Mouse (Mus musculus) cerebellum, adult 9-10 months (tissue): ENCODE results near the gene Rbpj.

Experiments
- DNase-seq: peaks from one replicate; pipeline ENCODE4 v3.0.0; 2022

The Rbpj gene

DNA sequence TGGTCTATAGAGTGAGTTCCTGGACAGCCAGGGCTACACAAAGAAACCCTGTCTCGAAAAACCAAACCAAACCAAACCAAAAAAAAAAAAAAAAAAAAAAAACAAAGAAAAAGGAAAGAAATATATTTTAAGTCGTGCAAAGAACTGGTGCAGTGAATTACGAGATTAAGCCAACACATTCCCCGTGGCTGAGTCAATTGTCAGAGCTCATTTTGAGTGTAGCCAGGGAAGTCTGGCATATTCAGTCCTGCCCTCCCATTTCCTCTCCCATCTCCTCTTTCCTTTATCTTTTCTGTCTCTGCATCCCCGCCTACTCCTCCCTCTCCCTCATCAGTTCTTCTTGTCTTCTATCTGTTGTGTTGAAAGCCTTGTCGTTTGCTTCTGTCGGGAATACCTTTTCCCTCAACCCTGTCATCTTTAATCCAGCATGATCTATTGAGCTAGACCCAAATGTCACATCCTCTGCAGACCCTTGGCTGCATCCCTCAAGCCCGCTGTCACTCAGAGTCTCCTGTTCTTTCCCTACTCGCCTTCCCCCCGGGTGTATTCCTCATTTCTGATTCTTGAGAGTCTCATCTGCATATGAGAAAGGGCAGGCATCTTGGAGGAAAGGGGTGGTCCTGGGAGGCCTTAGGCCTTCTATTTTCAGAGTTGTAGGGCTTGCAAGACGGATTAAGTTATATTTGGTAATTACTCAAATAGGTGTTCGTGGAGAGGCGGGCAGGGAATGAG is 212.2 kb downstream of the Rbpj start:
- DNase-seq: no peak

DNA sequence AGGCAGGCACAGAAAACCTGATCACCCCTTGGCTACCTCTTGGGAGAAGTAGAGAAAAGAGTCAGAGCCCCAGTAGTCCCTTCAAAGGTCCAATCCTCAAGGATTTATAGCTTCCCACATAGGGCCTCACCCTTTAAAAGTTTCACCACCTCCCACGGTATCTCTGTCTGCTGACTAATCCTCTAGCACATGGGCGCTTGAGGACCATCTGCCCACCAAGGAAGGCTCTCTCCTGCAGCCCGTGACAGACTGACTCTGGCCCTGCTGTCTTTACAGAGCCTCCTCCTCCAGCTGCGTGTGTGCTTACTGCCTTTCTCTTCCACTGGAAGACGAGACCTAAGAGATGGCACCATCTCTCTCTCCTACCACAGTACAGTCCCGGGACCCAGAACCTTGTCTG is 213.7 kb downstream of the Rbpj start:
- DNase-seq: no peak

DNA sequence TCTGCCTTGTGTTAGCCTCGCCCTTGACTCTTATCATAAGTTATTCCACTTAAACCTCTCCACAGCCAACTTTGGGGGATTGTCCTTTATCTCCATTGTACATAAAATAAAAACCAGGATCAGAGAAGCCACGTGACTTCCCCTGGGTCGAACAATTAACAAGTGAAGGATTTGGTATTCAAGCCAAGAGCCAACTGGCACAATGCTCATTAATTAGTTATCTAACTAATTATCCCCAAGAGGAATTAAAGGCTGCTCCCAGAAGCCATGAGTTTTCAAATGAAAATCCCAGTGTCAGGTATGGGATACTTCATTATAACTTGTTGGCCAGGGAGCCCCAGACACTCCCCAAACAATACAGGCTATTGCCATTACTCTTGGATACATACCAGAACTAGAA is 218.0 kb downstream of the Rbpj start:
- no peak for DNase-seq

DNA sequence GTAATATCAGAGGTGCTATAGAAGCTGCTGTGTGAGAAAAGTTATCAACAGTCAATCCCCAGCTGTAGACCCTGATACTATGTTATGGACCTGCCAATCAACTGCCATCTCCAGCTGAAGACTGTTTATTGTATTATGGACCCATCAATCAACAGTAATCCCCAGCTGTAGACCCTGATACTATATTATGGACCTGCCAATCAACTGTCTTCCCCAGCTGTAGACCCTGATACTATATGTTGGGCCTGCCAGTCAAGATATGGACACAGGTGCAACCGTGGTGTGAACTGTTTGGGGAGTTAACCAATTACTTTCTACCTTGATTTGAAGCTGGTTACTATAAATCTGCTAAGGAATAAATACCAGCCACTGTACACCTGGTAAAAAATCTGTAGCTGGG is 218.5 kb downstream of the Rbpj start:
- DNase-seq: no peak

DNA sequence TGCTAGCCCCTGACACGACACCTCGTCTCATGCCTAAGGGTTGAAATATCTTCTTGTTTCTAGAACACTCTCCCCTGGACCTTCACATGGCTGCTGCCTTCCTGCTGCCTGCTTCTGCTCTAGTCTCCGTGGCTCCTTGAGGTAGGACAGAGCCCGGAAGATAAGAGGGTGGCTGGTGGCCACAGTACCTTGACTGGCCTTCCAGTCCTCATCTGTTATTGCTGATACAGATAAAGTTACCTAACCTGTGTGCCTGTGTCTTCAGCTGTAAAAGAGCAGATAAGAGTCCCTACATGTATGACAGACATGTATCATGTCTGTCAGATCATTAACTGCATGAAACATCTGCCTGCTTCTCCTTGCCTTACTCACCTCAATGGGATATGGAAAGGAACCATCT is 219.7 kb downstream of the Rbpj start:
- no peak for DNase-seq

DNA sequence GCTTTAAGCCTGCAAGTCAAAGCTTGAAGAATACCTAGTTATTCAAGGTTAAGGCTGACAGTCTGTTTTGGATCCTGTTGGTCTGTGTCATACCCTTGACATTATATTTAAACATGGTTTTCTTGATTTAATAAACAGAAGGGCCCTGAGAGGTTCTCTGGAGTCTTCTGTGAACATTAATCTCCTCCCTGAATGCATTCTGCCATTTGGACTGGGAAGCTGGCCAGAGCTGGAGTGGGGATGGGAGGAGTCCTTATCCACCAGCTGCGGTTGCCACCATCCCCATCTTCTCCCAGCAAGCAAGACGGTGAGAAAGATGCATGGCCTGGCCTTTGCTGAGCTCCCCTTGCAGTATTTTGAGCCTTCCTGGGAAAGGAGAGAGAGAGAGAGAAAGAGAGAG is 220.4 kb downstream of the Rbpj start:
- no peak for DNase-seq

DNA sequence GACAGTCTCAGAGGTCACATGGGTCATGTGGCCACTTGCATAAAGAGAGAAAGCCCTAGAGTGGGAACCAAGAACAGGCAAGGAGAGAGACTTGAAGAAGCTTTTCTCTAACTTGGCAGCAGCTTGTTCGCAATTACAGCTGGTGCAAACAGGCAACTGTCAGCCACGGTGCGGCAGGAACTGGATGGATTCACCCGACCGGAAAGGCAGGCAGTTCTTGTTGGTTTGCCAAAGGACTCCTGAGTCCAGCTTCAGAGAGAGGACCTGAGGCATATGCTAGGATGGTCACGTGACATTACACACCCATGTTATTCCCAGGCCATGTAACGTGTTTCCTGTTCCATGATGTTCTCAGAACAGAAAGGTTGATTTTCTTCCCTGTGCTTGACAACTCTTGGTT is 222.4 kb downstream of the Rbpj start:
- no peak for DNase-seq

DNA sequence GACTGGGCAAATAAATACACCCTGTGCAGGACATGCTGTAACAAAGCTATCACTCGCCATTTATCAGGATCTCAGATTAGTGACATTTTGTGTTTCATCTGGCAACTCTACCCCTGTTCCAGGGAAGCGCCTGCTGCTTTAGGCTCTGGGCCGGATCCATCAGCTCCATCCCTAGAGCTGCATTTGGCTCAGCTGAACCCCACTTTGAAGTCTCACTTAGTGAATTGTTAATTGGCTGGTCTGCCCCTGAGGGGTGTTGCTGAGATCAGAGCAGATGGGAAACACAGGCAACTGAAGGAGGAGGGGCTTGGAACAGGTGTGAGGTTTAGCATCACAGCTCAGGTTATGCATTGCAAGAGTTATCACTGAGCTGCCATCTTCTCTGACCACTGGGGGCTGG is 225.6 kb downstream of the Rbpj start:
- DNase-seq: no peak

DNA sequence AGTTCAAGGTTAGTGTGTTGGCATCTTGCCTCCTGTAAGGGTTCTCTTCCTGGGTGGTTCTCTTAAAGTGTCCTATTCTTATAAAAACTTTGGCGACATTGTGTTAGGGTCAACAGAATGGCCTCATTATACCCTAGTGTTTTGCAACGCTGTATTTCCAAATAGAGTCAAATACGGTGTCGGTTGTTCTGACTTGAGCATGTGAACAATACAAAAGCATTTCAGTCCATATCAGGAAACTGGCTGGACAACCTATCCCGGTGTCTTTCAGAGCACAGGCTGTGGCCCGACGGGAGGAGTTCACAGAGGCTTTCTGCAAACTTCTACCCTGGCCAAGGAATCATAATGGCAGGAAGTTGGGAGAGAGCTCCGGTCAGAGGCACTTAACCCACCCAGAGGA is 226.1 kb downstream of the Rbpj start:
- no peak for DNase-seq

DNA sequence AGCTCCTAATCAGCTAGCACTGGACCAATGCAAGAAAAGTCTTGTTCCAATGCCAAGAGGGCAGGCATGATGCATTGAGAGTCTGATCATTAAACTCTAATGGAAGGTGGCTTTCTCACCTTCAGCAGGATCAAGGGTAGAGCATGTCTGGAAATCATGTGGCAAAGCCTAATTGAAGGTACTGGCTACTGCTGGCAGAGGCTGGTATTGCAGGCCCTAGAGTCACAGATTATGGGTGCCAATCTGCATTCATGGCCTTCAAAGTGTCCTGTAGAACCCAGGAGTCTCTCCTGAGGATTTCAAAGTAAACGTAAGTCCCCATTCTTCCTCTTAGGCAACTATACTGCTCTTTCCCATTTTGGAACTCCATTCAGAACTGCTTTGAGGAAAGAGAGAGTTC is 226.7 kb downstream of the Rbpj start:
- no peak for DNase-seq

DNA sequence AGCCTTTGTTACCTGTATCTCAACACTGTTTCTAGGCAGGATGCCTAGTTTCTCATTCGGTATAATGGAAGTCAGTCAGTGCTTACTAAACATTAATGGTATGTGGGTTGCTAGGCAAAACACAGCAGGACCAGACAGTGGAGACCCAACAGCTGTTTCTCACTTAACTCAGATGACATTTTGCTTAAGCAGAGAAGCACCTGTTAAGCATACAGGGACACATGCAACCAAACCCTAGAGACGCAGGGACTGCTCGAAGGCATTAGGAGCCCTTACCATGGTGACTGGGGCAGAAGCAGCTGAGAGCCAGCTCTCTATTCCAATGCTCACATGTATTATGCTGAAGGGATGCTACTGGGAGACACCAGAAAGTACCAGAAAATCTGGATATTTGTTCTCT is 230.7 kb downstream of the Rbpj start:
- no peak for DNase-seq

DNA sequence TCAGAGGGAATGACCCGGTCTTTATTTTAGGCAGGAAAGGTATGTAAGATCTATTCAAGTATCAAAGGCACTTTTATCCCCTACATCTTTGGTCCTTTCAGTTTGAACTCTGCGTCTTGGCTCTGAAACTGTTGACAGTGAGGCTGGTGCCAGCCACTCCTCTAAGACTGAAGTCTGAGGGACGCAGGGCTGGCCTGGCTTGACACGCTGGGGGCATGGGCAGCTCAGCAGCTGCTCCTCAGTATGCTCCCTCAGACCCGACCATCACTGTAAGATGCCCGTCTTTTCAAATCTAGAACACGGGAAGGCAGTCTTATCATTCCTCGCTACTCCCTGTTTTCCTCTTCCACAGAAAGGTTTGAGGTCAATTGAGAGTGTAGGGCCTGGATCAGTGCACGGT is 231.8 kb downstream of the Rbpj start:
- DNase-seq: no peak

DNA sequence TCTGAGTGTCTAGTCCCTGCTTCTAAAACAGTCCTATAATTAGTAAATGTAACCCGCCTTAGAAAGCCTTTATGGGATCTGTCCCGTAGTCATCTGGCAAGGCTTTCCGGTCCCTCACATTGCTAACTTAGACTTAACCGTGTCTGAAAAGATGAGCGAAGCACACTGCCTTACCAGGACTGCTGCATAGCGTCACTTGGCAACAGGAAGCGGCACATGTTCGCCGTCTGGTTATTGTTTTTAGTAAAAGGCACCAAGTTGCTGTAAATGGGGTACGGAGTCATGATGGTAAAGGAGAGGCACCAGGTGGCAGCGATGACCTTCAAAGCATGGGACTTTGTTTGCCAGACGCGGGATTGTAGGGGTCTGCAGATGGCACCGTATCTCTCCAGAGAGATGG is 236.7 kb downstream of the Rbpj start:
- no peak for DNase-seq
